Mouse (Mus musculus): Measurements from ENCODE around the gene Fry.

Fry gene

GRCm38 (mm10) chr5:150130144-150130543 is 11.7 kb downstream of the Fry start:
- 49% methylated on average over 7 of the region's 7 CpGs for WGBS

GRCm38 (mm10) chr5:150131166-150131565 is 12.7 kb downstream of the Fry start:
- WGBS: 51% methylated on average over 7 of the region's 7 CpGs

DNA sequence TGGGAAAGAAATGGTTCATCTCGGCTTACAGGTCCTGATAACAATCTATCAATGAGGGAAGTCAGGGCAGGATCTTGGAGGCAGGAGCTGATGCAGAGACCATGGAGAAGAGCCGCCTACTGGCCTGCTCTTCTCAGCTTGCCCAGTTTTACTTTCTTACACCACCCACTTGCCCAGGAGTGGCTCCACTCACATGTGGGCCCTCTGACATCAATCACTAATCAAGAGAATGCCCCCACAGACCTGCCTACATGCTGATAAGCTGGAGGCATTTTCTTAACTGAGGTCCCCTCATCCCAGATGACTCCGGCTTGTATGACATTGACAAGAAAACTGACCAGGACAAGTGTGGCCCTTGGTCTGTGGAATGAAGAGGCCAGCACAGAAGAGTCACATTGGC is 16.2 kb downstream of the Fry start:
- WGBS: 93% methylated on average over 3 of the region's 3 CpGs

GRCm38 (mm10) chr5:150135529-150135928 is 17.1 kb downstream of the Fry start:
- 81% methylated on average over 13 of the region's 13 CpGs for WGBS

GRCm38 (mm10) chr5:150137772-150138451 is 19.5 kb downstream of the Fry start:
- 75% methylated on average over 9 of the region's 9 CpGs for WGBS

DNA sequence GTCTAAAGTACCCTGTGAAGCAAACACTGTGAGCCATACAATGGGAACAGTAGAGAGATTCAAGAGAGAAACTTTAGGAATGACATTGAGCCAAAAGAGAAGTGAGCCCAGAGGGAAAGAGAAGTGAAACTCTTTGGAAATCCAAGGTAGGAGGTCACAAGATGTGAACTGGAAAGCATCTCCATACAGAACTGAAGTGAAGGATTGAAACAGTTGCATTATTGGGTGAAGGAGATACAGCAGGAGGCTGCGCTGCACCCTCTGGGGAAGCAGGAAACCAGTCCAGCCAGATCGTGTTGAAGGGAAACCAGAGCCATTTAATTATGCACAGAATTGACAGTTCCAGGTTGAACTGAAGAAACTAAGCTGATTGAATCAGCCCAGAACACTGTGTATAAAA is 22.1 kb downstream of the Fry start:
- 61% methylated on average over 2 of the region's 2 CpGs for WGBS

GRCm38 (mm10) chr5:150145967-150146366 is 27.5 kb downstream of the Fry start:
- WGBS: 64% methylated on average over 3 of the region's 3 CpGs

- WGBS: 52% methylated on average over 4 of the region's 4 CpGs
Observed at GRCm38 (mm10) chr5:150146612-150147011, 28.2 kb downstream of the Fry start.

GRCm38 (mm10) chr5:150149725-150150124 is 31.3 kb downstream of the Fry start:
- WGBS: 53% methylated on average over 11 of the region's 11 CpGs

DNA sequence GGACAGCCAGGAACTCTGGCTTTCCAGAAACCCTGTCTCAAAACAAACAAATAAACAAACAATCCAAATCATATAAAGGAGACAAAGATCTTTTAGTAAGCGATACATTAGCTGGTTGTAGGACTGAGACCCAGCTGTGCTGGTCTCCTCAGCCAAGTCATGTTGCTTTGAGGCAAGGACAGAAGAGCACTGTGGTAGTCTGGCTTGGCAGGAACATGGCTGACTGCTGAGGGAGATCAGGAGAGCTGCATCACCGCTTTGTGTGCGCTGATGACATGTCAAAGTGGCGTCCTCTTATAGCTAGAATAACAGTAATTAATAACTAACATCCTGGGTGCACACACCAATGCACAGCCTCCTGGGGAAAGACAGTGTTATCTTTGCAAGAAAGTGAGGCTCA is 32.5 kb downstream of the Fry start:
- WGBS: 79% methylated on average over 4 of the region's 4 CpGs

DNA sequence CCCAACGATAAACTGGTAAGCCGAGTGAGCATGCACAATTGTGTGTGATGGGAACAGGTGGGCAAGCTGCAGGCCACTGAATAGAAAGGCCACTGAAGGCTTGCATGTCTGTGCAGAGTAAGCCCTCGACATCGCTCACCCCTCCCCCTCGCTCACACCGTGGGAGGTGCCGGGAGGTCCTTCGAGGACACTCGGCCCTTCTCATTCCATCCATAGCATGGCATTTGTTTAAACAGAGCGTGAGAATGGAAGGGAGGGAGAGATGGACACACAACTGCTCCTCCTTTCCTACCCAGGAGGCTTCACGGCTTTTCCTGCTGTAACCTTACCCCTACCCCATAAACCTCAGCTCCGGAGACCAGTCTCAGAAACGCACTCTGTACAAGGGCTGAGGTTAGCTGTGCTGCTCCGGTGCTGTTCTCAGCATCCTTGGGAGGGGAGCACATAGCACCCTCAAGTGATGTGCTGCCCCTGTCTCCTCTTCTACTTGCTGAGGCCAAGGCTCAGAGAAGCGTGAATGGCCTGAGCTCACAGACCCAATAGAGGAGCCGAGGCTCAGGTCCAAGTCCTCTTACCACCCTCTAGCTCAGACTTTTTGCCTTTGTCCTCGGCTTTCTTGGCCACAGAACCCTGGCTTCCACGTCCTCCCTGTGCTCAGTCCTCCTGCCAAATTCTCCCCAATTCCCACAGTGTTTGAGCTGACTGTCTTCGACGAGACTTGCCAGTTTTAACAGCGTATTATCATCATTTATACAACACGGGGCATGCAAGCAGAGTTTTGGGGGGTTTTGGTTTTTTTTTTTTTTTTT is 33.8 kb downstream of the Fry start:
- WGBS: 30% methylated on average over 22 of the region's 22 CpGs

GRCm38 (mm10) chr5:150152880-150153281 is 34.4 kb downstream of the Fry start:
- WGBS: 44% methylated on average over 10 of the region's 10 CpGs

- 92% methylated on average over 8 of the region's 8 CpGs for WGBS
Observed at GRCm38 (mm10) chr5:150155388-150155787, 36.9 kb downstream of the Fry start.

DNA sequence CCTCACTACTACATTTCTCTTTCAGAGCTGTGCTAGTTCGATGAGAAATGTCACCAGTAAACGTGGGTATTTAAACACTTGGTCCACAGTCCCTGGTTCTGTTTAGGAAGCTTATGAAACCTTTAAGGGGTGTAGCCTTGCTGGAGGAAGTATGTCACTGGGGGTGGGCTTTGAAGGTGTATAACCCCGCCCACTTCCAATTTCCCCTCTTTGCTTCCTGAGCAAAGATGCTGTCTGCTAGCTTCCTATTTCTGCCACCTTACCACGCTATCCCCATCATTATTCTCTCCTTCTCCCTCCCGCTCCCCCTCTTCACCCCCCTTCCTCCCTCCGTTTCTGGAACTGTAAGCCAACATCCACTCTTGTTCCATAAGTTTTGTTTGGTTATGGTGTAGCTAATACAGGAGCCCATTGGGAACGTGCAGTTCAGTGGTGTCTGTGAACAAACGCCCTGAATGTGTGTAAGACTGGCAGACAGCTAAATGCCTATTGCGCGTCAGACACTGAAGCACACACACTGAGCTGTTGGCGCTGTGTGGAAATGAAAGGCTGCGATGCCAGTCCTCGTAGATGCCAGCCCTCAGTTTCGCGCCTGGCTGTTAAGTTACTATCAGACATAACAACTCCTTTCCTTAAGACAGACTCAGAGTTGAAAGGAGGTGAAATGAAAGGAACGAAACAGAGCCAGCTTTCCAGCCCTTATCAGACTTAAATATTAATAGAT is 37.8 kb downstream of the Fry start:
- 32% methylated on average over 16 of the region's 16 CpGs for WGBS

DNA sequence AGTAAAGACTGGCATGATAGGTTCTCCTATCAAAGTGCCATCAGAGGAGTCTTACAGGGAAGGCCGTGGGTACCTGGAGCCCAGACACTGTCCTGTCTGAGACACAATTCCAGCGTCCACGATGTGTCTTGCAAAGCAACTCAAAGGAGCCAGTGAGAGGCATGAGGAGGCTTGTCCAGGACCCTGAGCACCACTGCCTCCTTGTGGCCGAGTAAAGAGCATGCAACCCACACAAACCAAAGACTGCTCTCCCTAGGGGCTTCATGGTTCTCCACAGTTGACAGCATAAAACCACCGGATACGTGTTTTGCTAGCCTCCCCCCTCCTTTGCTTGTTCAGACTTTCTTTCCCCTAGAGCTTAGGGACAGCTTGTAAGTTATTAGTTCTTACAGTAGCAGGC is 39.2 kb downstream of the Fry start:
- WGBS: 49% methylated on average over 6 of the region's 6 CpGs

- 73% methylated on average over 5 of the region's 5 CpGs for WGBS
Observed at GRCm38 (mm10) chr5:150159151-150159550, 40.7 kb downstream of the Fry start.

- 84% methylated on average over 6 of the region's 6 CpGs for WGBS
Observed at GRCm38 (mm10) chr5:150161193-150161592, 42.7 kb downstream of the Fry start.

DNA sequence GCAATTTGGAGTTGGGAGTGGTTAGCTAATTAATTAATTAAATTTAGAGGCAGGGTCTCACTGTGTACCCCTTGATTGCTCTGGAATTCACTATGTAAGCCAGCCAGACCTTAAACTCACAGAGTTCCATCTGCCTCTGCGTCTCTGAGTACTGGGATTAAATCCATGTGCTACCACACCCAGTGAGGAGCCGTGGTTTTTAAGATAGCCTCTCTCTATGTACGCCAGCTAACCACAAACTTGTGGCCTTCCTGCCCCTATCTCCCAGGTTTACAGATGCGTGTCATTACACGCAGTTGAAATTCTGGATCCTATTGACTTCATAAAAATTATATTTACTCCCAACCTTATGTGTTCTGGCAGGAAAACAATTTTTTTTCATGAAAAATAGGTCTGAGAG is 43.5 kb downstream of the Fry start:
- WGBS: 94% methylated on average over 5 of the region's 5 CpGs

DNA sequence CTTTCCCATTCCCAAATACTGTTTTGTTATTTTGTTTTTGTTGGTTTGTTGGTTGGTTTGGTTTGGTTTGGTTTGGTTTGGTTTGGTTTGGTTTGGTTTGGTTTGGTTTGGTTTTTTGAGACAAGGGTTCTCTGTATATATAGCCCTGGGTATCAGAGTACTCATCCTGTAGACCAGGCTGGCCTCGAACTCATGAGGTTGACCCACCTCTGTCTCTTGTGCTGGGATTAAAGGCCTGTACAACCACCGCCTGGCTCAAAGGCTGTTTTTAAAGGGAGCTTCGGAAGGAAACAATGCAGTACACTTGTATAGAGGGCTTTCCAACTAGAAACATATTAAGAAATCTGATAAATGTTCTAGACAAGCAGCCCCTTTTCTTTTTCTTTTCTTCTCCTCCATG is 46.2 kb downstream of the Fry start:
- WGBS: 65% methylated on average over 3 of the region's 3 CpGs

- WGBS: 66% methylated on average over 5 of the region's 5 CpGs
Observed at GRCm38 (mm10) chr5:150166811-150167210, 48.4 kb downstream of the Fry start.

DNA sequence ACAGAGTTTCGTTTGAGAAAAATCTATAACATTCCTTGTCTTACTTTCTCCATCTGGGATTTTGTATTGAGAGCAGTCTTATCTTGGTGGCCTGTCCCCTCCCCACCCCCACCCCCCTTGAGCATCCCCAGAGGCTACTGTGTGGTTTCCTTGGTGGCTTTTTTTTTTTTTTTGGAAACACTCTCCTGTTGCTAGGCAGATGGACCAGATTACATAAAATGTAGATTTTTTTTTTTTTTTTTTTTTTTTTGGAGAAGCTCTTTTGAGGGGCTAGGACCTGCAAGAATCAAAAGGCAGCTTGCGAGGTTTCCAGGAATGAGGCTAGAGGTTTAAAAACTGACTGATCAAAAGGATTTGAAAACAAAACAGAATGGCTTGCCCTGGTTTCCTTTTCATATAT is 48.8 kb downstream of the Fry start:
- 29% methylated on average over 2 of the region's 2 CpGs for WGBS

- WGBS: 2% methylated on average over 9 of the region's 9 CpGs
Observed at GRCm38 (mm10) chr5:150168712-150169111, 50.3 kb downstream of the Fry start.

DNA sequence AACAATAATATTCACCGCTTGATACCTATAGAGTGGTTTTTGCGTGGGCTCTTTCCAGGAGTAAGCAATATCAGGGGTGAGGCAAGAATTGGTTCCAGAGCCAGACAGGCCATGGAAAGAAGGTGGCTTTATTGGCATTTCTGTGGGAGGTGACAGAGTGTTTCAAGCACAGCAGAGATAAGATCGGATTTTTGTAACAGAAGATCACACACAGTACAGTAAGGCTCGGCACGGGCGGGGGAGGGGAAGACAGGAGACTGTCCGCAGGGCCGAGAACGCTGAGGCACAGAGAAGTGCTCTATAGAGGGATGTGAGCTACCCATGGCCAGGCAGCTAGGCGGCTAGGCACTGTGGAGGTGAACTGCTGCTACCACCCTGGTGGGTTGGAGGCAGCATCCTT is 53.1 kb downstream of the Fry start:
- 70% methylated on average over 10 of the region's 10 CpGs for WGBS

Measured in cerebral cortex, adult 2 months (tissue).